In the genomic region with DNA sequence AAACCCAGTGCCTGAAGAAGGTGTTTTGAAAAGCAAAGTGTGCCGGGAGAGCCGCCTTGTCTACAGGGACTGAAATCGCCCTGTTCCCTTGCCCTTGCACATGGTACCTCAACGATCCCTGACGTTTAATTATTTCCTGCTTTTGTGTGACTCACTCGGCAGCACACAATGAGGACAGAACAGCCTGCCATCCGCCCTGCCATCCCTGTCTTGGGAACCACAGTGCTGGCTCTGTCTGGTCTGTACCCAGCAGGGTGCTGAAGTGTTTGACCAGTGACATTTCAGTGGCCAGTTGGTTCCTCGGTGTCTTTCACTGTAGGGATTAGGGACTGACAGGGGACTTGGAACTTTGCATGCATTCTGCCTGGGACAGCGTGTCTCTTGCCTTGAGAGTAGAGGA, we compare ENCODE assay signal across 8 mouse cellular contexts.
DNase-seq lines count a peak whose midpoint lies in the region; ATAC-seq and TF ChIP-seq lines count a peak whose summit lies in the region.

No protein-coding gene starts in this region.

- no peak overlapping the region for H3K9ac ChIP-seq in forebrain, embryonic 16.5 days (replicated peaks; ENCODE audit: low read depth, low read length)
- H3K9ac ChIP-seq in forebrain, embryonic 11.5 days (ENCODE audit: low read length): no peak overlapping the region
- H3K9ac ChIP-seq in lung, embryonic 14.5 days: no peak overlapping the region
- H3K9ac ChIP-seq in hindbrain, postnatal 0 days (replicated peaks; ENCODE audit: low read length): no peak overlapping the region

- no peak overlapping the region for H3K4me3 ChIP-seq in forebrain, embryonic 16.5 days (replicated peaks; ENCODE audit: low read length)
- no peak overlapping the region for H3K4me3 ChIP-seq in forebrain, embryonic 11.5 days (ENCODE audit: low read depth, low read length)
- no peak overlapping the region for H3K4me3 ChIP-seq in lung, embryonic 14.5 days (ENCODE audit: low read depth, low read length)
- H3K4me3 ChIP-seq in lung, adult 2 months (replicated peaks; ENCODE audit: extremely low read depth, low read depth, low read length): no peak overlapping the region
- H3K4me3 ChIP-seq in hindbrain, postnatal 0 days (ENCODE audit: low read length): no peak overlapping the region

- no peak for DNase-seq in forebrain, embryonic 11.5 days (ENCODE audit: low spot score)
- peak; percentile 44 for DNase-seq in lung, embryonic 14.5 days
- no peak for DNase-seq in lung, adult 2 months
- DNase-seq in hindbrain, postnatal 0 days (ENCODE audit: low spot score): peak; percentile 59
- peak; percentile 16 for DNase-seq in skeletal muscle tissue, adult 2 months (ENCODE audit: low read depth, low spot score)
- no peak for DNase-seq in layer of hippocampus, postnatal 14 days (ENCODE audit: low spot score in 2 of 2)

- H3K27me3 ChIP-seq in forebrain, embryonic 16.5 days (replicated peaks; ENCODE audit: control insufficient read depth, insufficient read depth, low read length): no peaks in the 10 kb centered on the region
- H3K27me3 ChIP-seq in forebrain, embryonic 11.5 days (ENCODE audit: control insufficient read depth, insufficient read depth, low read length): no peaks in the 10 kb centered on the region
- no peaks in the 10 kb centered on the region for H3K27me3 ChIP-seq in lung, embryonic 14.5 days (ENCODE audit: insufficient read depth, low read length)
- no peaks in the 10 kb centered on the region for H3K27me3 ChIP-seq in hindbrain, postnatal 0 days (ENCODE audit: insufficient read depth, low read length)

- 0 out of 2 replicates have a peak, but pooled peaks have one; percentile 29 for ATAC-seq in forebrain, embryonic 16.5 days
- ATAC-seq in forebrain, embryonic 11.5 days (replicated peaks; ENCODE audit: low FRiP score): no peak
- no peak for ATAC-seq in lung, embryonic 14.5 days (ENCODE audit: insufficient read depth)
- peak; percentile 63; the same call in 1 of the 2 replicates for ATAC-seq in hindbrain, postnatal 0 days
- no peak for ATAC-seq in megakaryocyte, adult 5-6 weeks (ENCODE audit: poor library complexity, severe bottlenecking)

- no peak overlapping the region for H3K4me2 ChIP-seq in forebrain, embryonic 16.5 days (ENCODE audit: low read length)
- no peak overlapping the region for H3K4me2 ChIP-seq in forebrain, embryonic 11.5 days (ENCODE audit: low read depth, low read length, severe bottlenecking)
- no peak overlapping the region for H3K4me2 ChIP-seq in lung, embryonic 14.5 days
- H3K4me2 ChIP-seq in hindbrain, postnatal 0 days (ENCODE audit: low read depth, low read length): 0 out of 2 replicates have a peak overlapping the region, but pooled peaks have one; percentile 26

- H3K9me3 ChIP-seq in forebrain, embryonic 16.5 days (ENCODE audit: control insufficient read depth, low read length): no peaks in the 10 kb centered on the region
- H3K9me3 ChIP-seq in forebrain, embryonic 11.5 days (ENCODE audit: control insufficient read depth, low read length): no peaks in the 10 kb centered on the region
- H3K9me3 ChIP-seq in lung, embryonic 14.5 days (ENCODE audit: low read depth, low read length): no peaks in the 10 kb centered on the region
- H3K9me3 ChIP-seq in hindbrain, postnatal 0 days (ENCODE audit: low read length): no peaks in the 10 kb centered on the region

- no peak for TF ChIP-seq POLR2A in lung, adult 2 months (IDR thresholded peaks at IDR 0.05; ENCODE audit: borderline replicate concordance, extremely low read depth, low read depth, low read length)

- H3K27ac ChIP-seq in forebrain, embryonic 16.5 days (ENCODE audit: low read length): no peak overlapping the region
- no peak overlapping the region for H3K27ac ChIP-seq in forebrain, embryonic 11.5 days (ENCODE audit: low read depth, low read length)
- H3K27ac ChIP-seq in lung, embryonic 14.5 days (ENCODE audit: low read depth): no peak overlapping the region
- no peak overlapping the region for H3K27ac ChIP-seq in hindbrain, postnatal 0 days

- WGBS in forebrain, embryonic 16.5 days: 19% methylated on average over 9 of the region's 9 CpGs
- 33% methylated on average over 9 of the region's 9 CpGs for WGBS in forebrain, embryonic 11.5 days
- 35% methylated on average over 9 of the region's 9 CpGs for WGBS in lung, embryonic 14.5 days
- WGBS in lung, adult 2 months: 23% methylated on average over 9 of the region's 9 CpGs
- 24% methylated on average over 9 of the region's 9 CpGs for WGBS in hindbrain, postnatal 0 days

- H3K36me3 ChIP-seq in forebrain, embryonic 16.5 days (ENCODE audit: control insufficient read depth, insufficient read depth): no peaks in the 10 kb centered on the region
- H3K36me3 ChIP-seq in forebrain, embryonic 11.5 days (ENCODE audit: control insufficient read depth, insufficient read depth, low read length): no peaks in the 10 kb centered on the region
- no peaks in the 10 kb centered on the region for H3K36me3 ChIP-seq in lung, embryonic 14.5 days (ENCODE audit: insufficient read depth)
- H3K36me3 ChIP-seq in hindbrain, postnatal 0 days (ENCODE audit: insufficient read depth, low read length): no peaks in the 10 kb centered on the region

- peaks cover 21% of the 10 kb centered on the region for H3K4me1 ChIP-seq in forebrain, embryonic 16.5 days (replicated peaks; ENCODE audit: control insufficient read depth, insufficient read depth, low read length)
- H3K4me1 ChIP-seq in forebrain, embryonic 11.5 days (replicated peaks; ENCODE audit: control insufficient read depth, insufficient read depth, low read length): peaks cover 3% of the 10 kb centered on the region; the same call in 1 of the 2 replicates
- no peaks in the 10 kb centered on the region; the same call in 1 of the 2 replicates for H3K4me1 ChIP-seq in lung, embryonic 14.5 days (ENCODE audit: insufficient read depth)
- peaks cover 7% of the 10 kb centered on the region for H3K4me1 ChIP-seq in lung, adult 2 months (ENCODE audit: control insufficient read depth, insufficient read depth, low read length)
- H3K4me1 ChIP-seq in hindbrain, postnatal 0 days (ENCODE audit: insufficient read depth, low read length): peaks cover 8% of the 10 kb centered on the region

- no peak for TF ChIP-seq CTCF in lung, embryonic 14.5 days (IDR thresholded peaks at IDR 0.05; ENCODE audit: low read depth)
- no peak for TF ChIP-seq CTCF in lung, adult 2 months (IDR thresholded peaks at IDR 0.05; ENCODE audit: insufficient read depth, low read length)
- TF ChIP-seq CTCF in hindbrain, postnatal 0 days (IDR thresholded peaks at IDR 0.05; ENCODE audit: low read depth): no peak

Comparison
In these comparisons a context has a peak if more than half of its experiments do, and no peak if none do; other contexts are left out.
1. ATAC-seq: peak in forebrain, embryonic 16.5 days (single experiment) and hindbrain, postnatal 0 days (single experiment); none in forebrain, embryonic 11.5 days (single experiment), lung, embryonic 14.5 days (single experiment) and megakaryocyte, adult 5-6 weeks (single experiment).
2. DNase-seq: peak in lung, embryonic 14.5 days (single experiment), hindbrain, postnatal 0 days (single experiment) and skeletal muscle tissue, adult 2 months (single experiment); none in forebrain, embryonic 11.5 days (single experiment), lung, adult 2 months (single experiment) and layer of hippocampus, postnatal 14 days (0 of 2).